Mouse (Mus musculus) hindbrain, embryonic 14.5 days (tissue): ENCODE results near the gene Vhl. TPM values are rescaled to one million over a fixed set of nuclear protein-coding genes. Genes with fewer than 3 reads are reported as not detected.

Experiments
- ATAC-seq: fragments of 200-750 bp; cut with Nextera tagmentation; 2 replicates; pipeline ENCODE4 v1.8.0; 2017; ENCODE audit warnings: moderate number of reproducible peaks, mild to moderate bottlenecking, moderate TSS enrichment, moderate library complexity; ENCODE audit not compliant: low FRiP score
- DNase-seq: peaks from one replicate; pipeline ENCODE4 v3.0.0-alpha.2; 2015; ENCODE audit warnings: low spot score
- H3K27ac ChIP-seq: fragments of 300-500 bp; sonication (generic); 2 replicates; pipeline ENCODE4 v1.5.1; 2014; ENCODE audit warnings: mild to moderate bottlenecking, moderate library complexity
- H3K27me3 ChIP-seq: fragments of 300-500 bp; sonication (generic); 2 replicates; pipeline ENCODE4 v1.6.1; 2014; ENCODE audit warnings: mild to moderate bottlenecking, low read length, mixed read lengths; ENCODE audit not compliant: control insufficient read depth, insufficient read depth
- H3K36me3 ChIP-seq: fragments of 300-500 bp; sonication (generic); replicated peaks from 2 replicates; pipeline ENCODE4 v1.6.1; 2014; ENCODE audit not compliant: control insufficient read depth, insufficient read depth
- H3K4me1 ChIP-seq: fragments of 300-500 bp; sonication (generic); replicated peaks from 2 replicates; pipeline ENCODE4 v1.6.1; 2014; ENCODE audit warnings: antibody characterized with exemption, low read length, mixed read lengths; ENCODE audit not compliant: control insufficient read depth, insufficient read depth
- H3K4me2 ChIP-seq: fragments of 300-500 bp; sonication (generic); replicated peaks from 2 replicates; pipeline ENCODE4 v1.6.1; 2014; ENCODE audit warnings: mild to moderate bottlenecking, moderate library complexity
- H3K4me3 ChIP-seq: fragments of 300-500 bp; sonication (generic); replicated peaks from 2 replicates; pipeline ENCODE4 v1.5.1; 2014; ENCODE audit warnings: mild to moderate bottlenecking, low read length
- H3K9ac ChIP-seq: fragments of 300-500 bp; sonication (generic); 2 replicates; pipeline ENCODE4 v1.6.1; 2014
- H3K9me3 ChIP-seq: fragments of 300-500 bp; sonication (generic); 2 replicates; pipeline ENCODE4 v1.6.1; 2016; ENCODE audit warnings: low read length; ENCODE audit not compliant: control insufficient read depth
- WGBS: fragments of 180-500 bp; shearing (Covaris S2); extraction: QIAGEN DNeasy Blood & Tissue Kit; methylation state at CpG from one replicate; pipeline ENCODE4 v1.1.7; 2014; 5-methylcytosine and 5-hydroxymethylcytosine counted together
- polyA plus RNA-seq: library from polyadenylated mRNA; unstranded; fragments of >200 nt; fragmentation: Nextera tagmentation; extraction: Ambion mirVana; gene quantifications from 2 replicates; pipeline ENCODE4 v1.2.1, GENCODE M21; 2014

Vhl gene
- polyA plus RNA-seq, 1 experiment from 2014 or later: 86.5 TPM

DNA sequence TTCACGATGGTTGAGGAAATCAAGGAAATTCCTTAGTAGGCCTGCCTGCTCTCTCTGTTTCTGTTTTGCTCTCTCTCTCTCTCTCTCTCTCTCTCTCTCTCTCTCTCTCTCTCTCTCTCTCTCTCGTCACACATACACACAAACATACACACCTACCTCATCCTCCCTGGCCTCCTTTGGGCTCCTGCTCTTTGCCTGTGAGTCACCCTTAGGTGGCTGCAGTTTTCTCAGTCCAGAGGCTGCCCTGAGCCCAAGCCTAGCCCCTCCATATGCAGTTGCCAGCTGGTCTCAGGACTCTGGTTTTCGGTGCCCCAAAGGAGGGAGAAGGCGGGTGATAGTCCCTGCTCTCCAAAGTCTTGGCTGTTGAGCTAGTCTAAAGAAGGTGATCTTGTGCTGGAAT is 19.3 kb downstream of the Vhl start:
- Histone ChIP-seq H3K4me1 (no peaks in the 10 kb centered on the region), H3K4me2 (no peak overlapping the region), H3K9me3 (no peaks in the 10 kb centered on the region), H3K36me3 (no peaks in the 10 kb centered on the region), H3K9ac (no peak overlapping the region), H3K4me3 (no peak overlapping the region), H3K27ac (no peak overlapping the region), H3K27me3 (no peaks in the 10 kb centered on the region)
- WGBS: 91% methylated on average over 4 of the region's 4 CpGs
- no peak for DNase-seq
- no peak for ATAC-seq

GRCm38 (mm10) chr6:113643967-113644366 is 20.2 kb downstream of the Vhl start:
- DNase-seq (no peak), ATAC-seq (no peak)
- WGBS: 91% methylated on average over 2 of the region's 2 CpGs
- Histone ChIP-seq H3K9me3 (no peaks in the 10 kb centered on the region), H3K27me3 (no peaks in the 10 kb centered on the region), H3K36me3 (no peaks in the 10 kb centered on the region), H3K4me2 (no peak overlapping the region), H3K9ac (no peak overlapping the region), H3K27ac (no peak overlapping the region), H3K4me3 (no peak overlapping the region), H3K4me1 (no peaks in the 10 kb centered on the region)

DNA sequence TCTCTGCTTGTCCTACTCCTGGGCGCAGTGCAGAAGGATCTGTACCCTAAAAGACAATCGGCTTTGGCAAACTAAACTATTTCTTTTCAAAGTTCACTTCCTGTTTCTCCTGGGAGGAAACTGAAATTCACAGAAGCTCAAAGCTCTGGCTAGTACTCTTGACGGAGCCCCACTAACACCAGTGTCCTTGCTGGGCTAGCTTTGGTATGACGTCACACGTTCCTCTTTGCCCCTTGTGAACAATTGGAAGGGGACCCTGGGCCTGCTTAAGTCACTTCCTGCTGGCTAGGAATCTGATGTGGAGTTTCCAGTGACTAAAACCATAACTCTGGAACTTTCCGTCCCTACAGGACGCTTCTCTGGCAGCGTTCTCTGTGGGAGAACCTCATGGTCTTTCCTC is 21.0 kb downstream of the Vhl start:
- 90% methylated on average over 8 of the region's 8 CpGs for WGBS
- no peaks in the 10 kb centered on the region for H3K9me3 ChIP-seq
- H3K4me1 ChIP-seq: no peaks in the 10 kb centered on the region
- no peak overlapping the region for H3K4me3 ChIP-seq
- DNase-seq (no peak), ATAC-seq (no peak)
- H3K36me3 ChIP-seq: no peaks in the 10 kb centered on the region
- no peak overlapping the region for H3K4me2 ChIP-seq
- H3K27ac ChIP-seq: no peak overlapping the region
- H3K27me3 ChIP-seq: no peaks in the 10 kb centered on the region
- H3K9ac ChIP-seq: no peak overlapping the region

DNA sequence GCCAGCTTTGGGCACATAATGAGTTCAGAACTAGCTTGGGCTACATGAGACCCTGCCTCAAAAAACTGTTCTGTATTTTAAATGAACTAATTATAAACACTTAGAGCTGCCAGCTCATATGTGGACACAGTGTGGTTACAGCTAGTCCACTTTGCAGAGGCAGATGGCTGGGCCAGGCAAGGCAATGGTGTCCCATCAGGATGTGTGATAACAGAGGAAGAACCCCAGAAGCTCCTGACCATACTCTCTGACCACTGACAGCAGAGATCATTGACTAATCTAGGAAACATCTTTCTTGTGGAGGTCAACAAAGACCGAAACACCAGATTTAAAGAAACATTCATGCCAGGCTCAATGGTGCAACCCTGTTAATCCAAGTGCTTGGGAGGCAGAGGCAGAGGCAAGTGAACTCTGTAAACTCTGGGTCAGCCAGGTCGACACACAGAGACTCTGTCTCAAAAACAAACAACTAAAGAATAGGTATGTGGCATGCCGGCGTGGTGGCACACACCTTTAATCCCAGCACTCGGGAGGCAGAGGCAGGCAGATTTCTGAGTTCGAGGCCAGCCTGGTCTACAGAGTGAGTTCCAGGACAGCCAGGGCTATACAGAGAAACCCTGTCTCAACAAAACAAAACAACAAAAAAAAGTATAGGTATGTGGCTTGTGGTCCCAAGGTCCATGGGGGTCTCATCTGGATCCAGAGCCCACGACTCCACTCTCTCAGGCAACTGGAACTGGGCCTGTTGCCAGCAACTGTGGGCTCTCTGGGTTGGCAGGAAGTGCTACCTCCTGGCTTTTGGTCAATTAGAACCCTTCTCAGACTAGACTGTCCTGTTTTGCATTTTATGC is 25.8 kb downstream of the Vhl start:
- H3K4me1 ChIP-seq: no peaks in the 10 kb centered on the region
- DNase-seq: no peak

GRCm38 (mm10) chr6:113650197-113650640 is 26.5 kb downstream of the Vhl start:
- 74% methylated on average over 4 of the region's 4 CpGs for WGBS
- H3K9ac ChIP-seq: no peak overlapping the region
- H3K4me1 ChIP-seq: no peaks in the 10 kb centered on the region

More for the DNA sequence above, 25.8 kb downstream of the Vhl start:
- Histone ChIP-seq H3K4me3 (no peak overlapping the region), H3K9me3 (no peaks in the 10 kb centered on the region), H3K36me3 (no peaks in the 10 kb centered on the region), H3K4me2 (no peak overlapping the region), H3K9ac (no peak overlapping the region), H3K27me3 (no peaks in the 10 kb centered on the region), H3K27ac (no peak overlapping the region)
- no peak for ATAC-seq
- 84% methylated on average over 7 of the region's 7 CpGs for WGBS

DNA sequence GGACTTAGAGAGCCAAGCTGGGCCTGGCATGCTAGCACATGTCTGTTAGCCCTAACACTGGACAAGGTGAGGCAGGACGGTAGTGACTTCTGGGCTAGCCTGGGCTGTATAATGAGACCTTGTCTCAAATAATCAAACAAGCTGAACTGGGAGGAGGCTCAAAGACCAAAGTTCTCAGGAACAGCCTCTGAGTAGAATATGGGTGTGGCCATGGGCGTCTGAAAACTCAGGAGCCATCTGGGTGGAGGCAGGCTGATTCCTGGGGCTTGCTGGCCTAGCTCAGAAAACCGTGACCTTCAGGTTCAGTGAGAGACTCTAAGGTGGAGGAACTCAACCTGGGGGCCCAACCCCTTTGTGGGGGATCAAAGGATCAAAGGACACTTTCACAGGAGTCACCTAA is 27.9 kb downstream of the Vhl start:
- ATAC-seq: no peak
- Histone ChIP-seq H3K27me3 (no peaks in the 10 kb centered on the region), H3K9ac (no peak overlapping the region), H3K4me3 (no peak overlapping the region), H3K4me2 (no peak overlapping the region), H3K36me3 (no peaks in the 10 kb centered on the region), H3K27ac (no peak overlapping the region), H3K9me3 (no peaks in the 10 kb centered on the region), H3K4me1 (no peaks in the 10 kb centered on the region)
- 81% methylated on average over 3 of the region's 3 CpGs for WGBS
- DNase-seq: no peak

More at GRCm38 (mm10) chr6:113650197-113650640, 26.5 kb downstream of the Vhl start:
- no peak overlapping the region for H3K4me2 ChIP-seq
- DNase-seq (no peak), ATAC-seq (no peak)
- no peak overlapping the region for H3K4me3 ChIP-seq
- H3K9me3 ChIP-seq: no peaks in the 10 kb centered on the region
- H3K36me3 ChIP-seq: no peaks in the 10 kb centered on the region
- no peaks in the 10 kb centered on the region for H3K27me3 ChIP-seq
- H3K27ac ChIP-seq: no peak overlapping the region

GRCm38 (mm10) chr6:113653551-113653950 is 29.8 kb downstream of the Vhl start:
- Histone ChIP-seq H3K4me2 (no peak overlapping the region), H3K36me3 (no peaks in the 10 kb centered on the region), H3K27me3 (no peaks in the 10 kb centered on the region), H3K27ac (no peak overlapping the region), H3K4me3 (no peak overlapping the region), H3K4me1 (no peaks in the 10 kb centered on the region), H3K9me3 (no peaks in the 10 kb centered on the region), H3K9ac (no peak overlapping the region)
- no peak for ATAC-seq
- no peak for DNase-seq
- WGBS: 92% methylated on average over 7 of the region's 7 CpGs

GRCm38 (mm10) chr6:113654102-113654501 is 30.3 kb downstream of the Vhl start:
- WGBS: 89% methylated on average over 8 of the region's 8 CpGs
- H3K4me2 ChIP-seq: no peak overlapping the region
- no peak overlapping the region for H3K4me3 ChIP-seq
- H3K9ac ChIP-seq: no peak overlapping the region
- DNase-seq (no peak), ATAC-seq (no peak)
- H3K27me3 ChIP-seq: no peaks in the 10 kb centered on the region
- no peaks in the 10 kb centered on the region for H3K36me3 ChIP-seq
- H3K27ac ChIP-seq: no peak overlapping the region
- no peaks in the 10 kb centered on the region for H3K4me1 ChIP-seq
- H3K9me3 ChIP-seq: no peaks in the 10 kb centered on the region

- Histone ChIP-seq H3K4me1 (no peaks in the 10 kb centered on the region), H3K4me2 (no peak overlapping the region), H3K9ac (no peak overlapping the region), H3K27ac (no peak overlapping the region), H3K4me3 (no peak overlapping the region), H3K9me3 (no peaks in the 10 kb centered on the region), H3K27me3 (no peaks in the 10 kb centered on the region), H3K36me3 (no peaks in the 10 kb centered on the region)
- 87% methylated on average over 16 of the region's 16 CpGs for WGBS
- no peak for ATAC-seq
- DNase-seq: no peak
Observed at GRCm38 (mm10) chr6:113654753-113655397, 31.1 kb downstream of the Vhl start.
